Mouse (Mus musculus) megakaryocyte progenitor cell, adult 5-6 weeks (primary cell): ENCODE data around the gene Matn1. TPM values are rescaled to one million over a fixed set of nuclear protein-coding genes. Genes with fewer than 3 reads are reported as not detected.

Source experiments
- ATAC-seq: replicated peaks from 2 replicates; pipeline ENCODE4 v1.8.0; 2016; ENCODE audit warnings: mild to moderate bottlenecking, moderate TSS enrichment, inconsistent platforms; ENCODE audit not compliant: poor library complexity
- total RNA-seq, 2 experiments: library from RNA; stranded (forward) in 1 of 2; stranded (reverse) in 1 of 2; fragments of 157-497, 149-512 nt in 1 of 2; fragments of 200-1000 nt in 1 of 2; gene quantifications; 2 replicates each; pipeline versions ENCODE4 v1.2.3 to v1.2.4; 2015 to 2017

Matn1 gene
- total RNA-seq, 2 experiments from 2014 or later: not detected

DNA sequence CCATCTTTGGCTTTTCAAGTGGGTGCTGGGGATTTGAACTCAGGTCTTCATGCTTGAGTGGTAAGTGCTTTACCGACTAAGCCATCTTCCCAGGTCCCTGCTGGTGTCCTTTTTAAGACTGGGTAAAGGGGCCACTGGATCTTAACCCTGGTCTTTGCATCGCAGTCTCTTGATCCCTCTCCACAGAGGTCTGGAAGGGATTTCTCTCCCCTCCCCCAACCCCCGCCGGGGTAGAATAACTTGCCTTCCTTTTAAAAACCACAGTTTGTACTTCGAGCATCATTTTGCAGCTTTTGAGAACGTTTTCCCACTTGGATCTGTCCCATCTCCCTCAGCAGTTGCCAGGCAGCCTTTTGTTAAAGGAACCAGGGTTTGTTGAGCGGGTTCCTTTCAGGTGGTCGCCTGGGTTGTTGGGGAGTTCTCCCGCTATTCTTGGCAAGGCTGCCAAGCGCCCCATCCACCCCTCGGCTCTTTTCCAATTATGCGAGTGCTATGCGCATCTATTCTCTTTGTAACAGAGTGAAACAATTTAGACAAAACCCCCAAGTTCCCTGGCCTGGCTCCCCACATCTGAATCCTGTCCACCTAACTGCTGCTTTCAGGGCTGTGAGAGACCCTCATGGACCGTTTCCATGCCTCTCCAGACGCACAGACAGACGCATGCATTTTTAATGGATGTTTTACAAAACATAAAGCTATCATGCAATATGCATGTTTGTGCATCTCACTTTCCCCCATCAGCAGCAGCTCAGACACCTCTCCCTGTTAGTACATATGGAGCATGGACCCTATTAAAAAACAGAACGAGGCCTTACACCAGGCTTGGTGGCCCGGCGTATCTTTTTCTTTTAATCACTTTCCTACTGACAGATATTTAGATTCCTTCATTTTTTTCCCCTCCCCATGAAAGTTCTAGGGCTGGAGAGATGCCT lies 29.4 kb downstream of the Matn1 start:
- ATAC-seq: no peak

- no peak for ATAC-seq
Observed at GRCm38 (mm10) chr4:130978981-130979380, 34.8 kb downstream of the Matn1 start.

DNA sequence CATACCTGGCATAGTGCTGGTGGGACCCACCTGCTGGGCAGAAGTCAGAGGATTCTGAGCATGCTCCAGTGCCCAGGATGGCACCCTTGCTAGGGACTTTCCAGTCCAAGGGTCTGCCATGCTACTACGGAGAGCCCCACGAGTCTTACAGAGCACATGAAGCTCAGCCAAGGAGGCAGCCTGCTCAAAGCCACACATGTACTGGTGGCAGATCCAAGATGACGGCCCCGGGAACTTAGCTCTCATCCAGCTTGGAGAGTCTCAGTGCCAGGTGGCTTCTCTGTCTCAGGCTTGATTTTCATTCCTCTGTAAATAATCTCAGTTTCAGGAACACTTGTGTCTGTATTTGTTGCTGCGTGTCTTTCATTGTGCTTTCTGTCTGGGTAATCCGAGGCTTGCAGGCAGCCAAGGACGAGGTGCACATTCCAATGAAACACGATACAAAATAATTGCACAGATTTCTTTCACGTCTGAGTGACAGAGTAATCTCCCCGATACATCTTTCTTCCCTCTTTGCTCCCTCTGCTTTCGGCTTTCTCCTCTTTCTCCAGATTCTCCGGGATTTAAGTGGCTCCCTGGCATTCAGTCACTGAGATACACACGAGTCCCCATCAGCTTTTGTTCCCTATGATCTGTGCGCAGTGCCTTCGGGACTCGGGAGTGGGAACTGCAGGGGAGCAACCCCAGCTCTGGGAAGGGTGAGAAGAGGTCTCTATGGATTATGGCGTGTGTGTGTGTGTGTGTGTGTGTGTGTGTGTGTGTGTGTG lies 40.4 kb downstream of the Matn1 start:
- ATAC-seq: no peak

- ATAC-seq: no peak
Observed at GRCm38 (mm10) chr4:130987046-130987445, 42.9 kb downstream of the Matn1 start.

DNA sequence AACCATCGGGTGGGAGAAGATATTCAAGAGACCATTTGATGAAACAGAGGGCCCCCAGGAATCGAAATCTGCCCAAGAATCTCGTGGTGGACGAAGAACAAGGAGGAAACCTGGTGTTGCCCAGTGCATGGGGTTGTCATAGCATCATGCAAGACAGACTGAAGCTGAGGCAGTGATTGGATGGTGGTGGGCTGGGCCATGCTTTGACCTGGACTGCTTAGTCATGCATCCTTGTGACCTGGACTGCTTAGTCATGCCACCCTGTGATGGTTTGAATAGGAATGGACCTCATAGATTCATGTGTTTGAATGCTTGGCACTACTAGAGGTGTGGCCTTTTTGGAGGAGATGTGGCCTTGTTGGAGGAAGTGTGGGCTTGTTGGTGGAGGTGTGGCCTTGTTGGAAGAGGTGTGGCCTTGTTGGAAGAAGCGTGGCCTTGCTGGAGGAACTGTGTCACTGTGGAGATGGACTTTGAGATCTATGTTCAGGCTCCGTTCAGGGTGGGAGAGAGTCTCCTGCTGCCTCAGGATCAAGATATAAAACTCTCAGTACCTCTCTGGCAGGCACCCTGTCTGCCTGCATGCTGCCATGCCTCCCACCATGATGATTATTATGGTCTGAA lies 44.1 kb downstream of the Matn1 start:
- no peak for ATAC-seq

DNA sequence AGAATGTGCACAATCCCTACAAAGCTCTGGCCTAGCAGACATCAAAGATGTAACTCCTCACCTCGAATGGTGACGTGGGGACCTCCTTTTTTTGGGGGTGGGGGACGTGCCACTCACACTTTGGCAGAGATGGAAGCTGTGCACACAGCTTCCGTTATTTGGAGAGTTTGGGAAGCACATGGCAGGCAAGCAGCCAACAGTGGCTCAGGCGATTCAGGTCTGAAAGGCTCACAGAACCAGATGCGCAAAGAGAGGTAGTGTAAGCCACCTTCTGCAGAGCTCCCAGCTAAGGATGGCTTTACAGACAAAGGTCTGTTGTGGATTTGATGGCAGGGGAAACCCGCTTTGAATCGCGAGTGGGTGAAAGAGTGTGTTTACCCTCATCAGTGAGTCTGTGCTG lies 45.0 kb downstream of the Matn1 start:
- ATAC-seq: no peak

DNA sequence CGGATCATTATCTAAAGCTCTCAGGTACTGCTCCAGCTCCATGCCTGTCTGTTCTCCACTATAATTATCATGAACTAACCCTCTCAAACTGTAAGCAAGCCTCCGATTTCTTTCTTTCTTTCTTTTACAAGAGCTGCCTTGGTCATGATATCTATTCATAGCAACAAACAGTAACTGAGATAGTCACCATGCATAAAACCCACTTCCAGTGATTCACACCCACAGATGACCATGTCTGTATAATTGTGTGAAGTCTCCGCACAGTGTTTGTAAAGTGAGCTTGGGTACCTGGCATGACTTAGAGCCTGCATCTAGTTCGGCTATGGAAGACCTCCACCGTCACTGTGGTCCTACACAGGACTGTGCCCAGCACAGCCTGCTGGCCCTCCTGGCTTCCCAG lies 46.8 kb downstream of the Matn1 start:
- ATAC-seq: no peak

DNA sequence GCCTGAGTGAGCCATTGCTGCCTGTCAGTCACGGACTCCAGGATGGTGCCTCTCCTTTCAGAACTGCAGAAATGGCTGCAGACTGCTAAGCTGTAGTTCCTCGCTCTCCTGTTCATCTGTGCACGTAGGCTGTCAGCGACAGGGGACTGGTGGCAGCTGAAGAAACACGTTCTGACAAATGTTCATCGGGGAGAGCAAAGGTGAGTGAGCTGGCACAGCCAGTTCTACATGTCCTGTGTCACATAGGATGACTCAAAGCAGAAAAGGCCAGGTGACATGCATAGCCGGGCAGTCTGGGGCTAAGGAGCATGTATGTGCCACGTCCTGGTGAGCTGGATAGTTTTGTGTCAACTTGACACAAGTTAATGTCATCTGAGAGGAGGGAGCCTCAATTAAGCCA lies 50.4 kb downstream of the Matn1 start:
- no peak for ATAC-seq

DNA sequence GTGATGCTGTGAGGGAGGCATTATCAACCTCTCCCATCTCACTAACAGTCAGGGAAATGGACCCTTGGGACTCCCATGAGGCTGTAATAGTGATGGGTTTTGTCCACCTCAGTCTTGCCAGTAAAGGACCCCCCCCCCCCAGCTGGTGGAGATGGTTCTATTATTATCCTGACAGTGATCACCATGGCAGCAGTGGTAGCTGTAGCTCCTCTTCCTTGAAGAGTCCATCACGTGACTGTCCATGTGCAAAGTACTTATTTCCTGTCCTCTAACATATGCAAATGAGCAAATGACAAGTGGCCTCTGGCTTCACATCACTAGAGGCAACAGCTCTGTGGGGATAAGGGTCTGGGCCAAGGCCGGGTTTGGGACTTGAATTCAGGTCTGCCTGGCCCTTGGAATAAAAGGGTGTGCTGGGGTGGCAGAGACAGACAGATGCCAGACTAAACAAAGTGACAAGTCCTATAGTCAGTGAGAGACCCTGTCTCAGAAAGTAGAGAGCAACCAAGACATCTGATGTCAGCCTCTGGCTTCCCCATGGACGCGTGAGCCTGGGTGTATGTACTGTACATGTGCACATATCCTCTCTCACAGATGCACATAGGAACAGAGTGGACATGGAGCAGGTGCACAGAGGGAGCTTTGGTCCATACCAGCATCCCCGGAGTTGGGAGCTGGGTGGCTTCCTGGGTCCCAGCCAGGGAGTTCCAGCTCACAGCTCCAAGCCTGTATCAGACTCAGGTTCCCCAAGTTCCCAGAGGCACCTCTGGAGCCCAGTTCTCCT lies 55.8 kb downstream of the Matn1 start:
- ATAC-seq: no peak

- ATAC-seq: no peak
Observed at GRCm38 (mm10) chr4:131000614-131001178, 56.5 kb downstream of the Matn1 start.

Other genes with a start within 250 kb of the Matn1 start
- gene Sdc3, start 151.8 kb upstream of the Matn1 start, total RNA-seq (2015): 0.69 and 2.0 TPM in 2 replicates
- 0.44 and 0.75 TPM in 2 replicates for gene Sdc3, start 151.8 kb upstream of the Matn1 start, total RNA-seq (2017)
- 431 and 454 TPM in 2 replicates for gene Laptm5, start 31.3 kb upstream of the Matn1 start, total RNA-seq (2015)
- gene Laptm5, start 31.3 kb upstream of the Matn1 start, total RNA-seq (2017): 127 and 133 TPM in 2 replicates